Mouse (Mus musculus) retina, embryonic 14.5 days (tissue): Measurements from ENCODE around the gene Rap1gap2.

Experiments used
- DNase-seq: peaks from one replicate; pipeline ENCODE4 v3.0.0-alpha.2; 2015; ENCODE audit warnings: low spot score

Rap1gap2 gene

GRCm38 (mm10) chr11:74462651-74463050 lies 148.1 kb downstream of the Rap1gap2 start:
- no peak for DNase-seq

- no peak for DNase-seq
These were observed 151.1 kb downstream of the Rap1gap2 start for GRCm38 (mm10) chr11:74459651-74460050.

GRCm38 (mm10) chr11:74458400-74458799 lies 152.3 kb downstream of the Rap1gap2 start:
- DNase-seq: no peak

- DNase-seq: no peak
These were observed 153.5 kb downstream of the Rap1gap2 start for GRCm38 (mm10) chr11:74457194-74457593.

- no peak for DNase-seq
These were observed 162.2 kb downstream of the Rap1gap2 start for GRCm38 (mm10) chr11:74448556-74448955.

- no peak for DNase-seq
These were observed 162.7 kb downstream of the Rap1gap2 start for GRCm38 (mm10) chr11:74447991-74448403.

GRCm38 (mm10) chr11:74445591-74445990 lies 165.1 kb downstream of the Rap1gap2 start:
- no peak for DNase-seq

- DNase-seq: no peak
These were observed 166.8 kb downstream of the Rap1gap2 start for GRCm38 (mm10) chr11:74443924-74444256.

- DNase-seq: no peak
These were observed 167.4 kb downstream of the Rap1gap2 start for GRCm38 (mm10) chr11:74443147-74443923.

- DNase-seq: no peak
These were observed 168.3 kb downstream of the Rap1gap2 start for GRCm38 (mm10) chr11:74442396-74442795.

- DNase-seq: no peak
These were observed 170.6 kb downstream of the Rap1gap2 start for GRCm38 (mm10) chr11:74440112-74440511.

GRCm38 (mm10) chr11:74439202-74439601 lies 171.5 kb downstream of the Rap1gap2 start:
- DNase-seq: no peak

- no peak for DNase-seq
These were observed 172.5 kb downstream of the Rap1gap2 start for GRCm38 (mm10) chr11:74438249-74438648.

GRCm38 (mm10) chr11:74435366-74435765 lies 175.3 kb downstream of the Rap1gap2 start:
- DNase-seq: no peak

- DNase-seq: no peak
These were observed 177.7 kb downstream of the Rap1gap2 start for GRCm38 (mm10) chr11:74433000-74433399.

GRCm38 (mm10) chr11:74429798-74430529 lies 180.8 kb downstream of the Rap1gap2 start:
- DNase-seq: no peak

GRCm38 (mm10) chr11:74426306-74426705 lies 184.4 kb downstream of the Rap1gap2 start:
- no peak for DNase-seq

GRCm38 (mm10) chr11:74422019-74422418 lies 188.7 kb downstream of the Rap1gap2 start:
- DNase-seq: no peak

GRCm38 (mm10) chr11:74421151-74421550 lies 189.6 kb downstream of the Rap1gap2 start:
- DNase-seq: no peak

- no peak for DNase-seq
These were observed 191.1 kb downstream of the Rap1gap2 start for GRCm38 (mm10) chr11:74419601-74420000.

- DNase-seq: no peak
These were observed 195.0 kb downstream of the Rap1gap2 start for GRCm38 (mm10) chr11:74415736-74416135.

GRCm38 (mm10) chr11:74414112-74414511 lies 196.6 kb downstream of the Rap1gap2 start:
- DNase-seq: no peak

GRCm38 (mm10) chr11:74413449-74413972 lies 197.2 kb downstream of the Rap1gap2 start:
- no peak for DNase-seq
